Mouse (Mus musculus) cortical plate, adult 2 months (tissue): Measurements from ENCODE around the gene Zswim2. TPM values are rescaled to one million over a fixed set of nuclear protein-coding genes. Genes with fewer than 3 reads are reported as not detected.
"Not testable (repeated sequence)": the region's sequence is repeated elsewhere in the genome, so short reads cannot be mapped to it uniquely, and the experiment has no call there.

Source experiments
- H3K27ac ChIP-seq: fragments of 200-500 bp; 2 replicates; pipeline ENCODE4 v1.5.1; 2012; ENCODE audit warnings: low read length, control low read depth, inconsistent platforms; ENCODE audit not compliant: insufficient read depth
- H3K4me1 ChIP-seq: fragments of 200-500 bp; 2 replicates; pipeline ENCODE4 v1.6.1; 2011; ENCODE audit warnings: low read length; ENCODE audit not compliant: control insufficient read depth, insufficient read depth
- H3K4me3 ChIP-seq: fragments of 200-500 bp; 2 replicates; pipeline ENCODE4 v1.5.1; 2011; ENCODE audit warnings: mild to moderate bottlenecking, low read length, control low read depth; ENCODE audit not compliant: insufficient read depth
- CTCF ChIP-seq: fragments of 200-500 bp; IDR thresholded peaks from 2 replicates; pipeline ENCODE4 v1.5.1; 2011; ENCODE audit warnings: mild to moderate bottlenecking, control low read depth, low read length; ENCODE audit not compliant: insufficient read depth; ENCODE audit errors: extremely low read depth
- POLR2A ChIP-seq: fragments of 200-500 bp; IDR thresholded peaks from 2 replicates; pipeline ENCODE4 v1.6.1; 2011; ENCODE audit warnings: mild to moderate bottlenecking, low read length, control low read depth; ENCODE audit not compliant: insufficient read depth; ENCODE audit errors: extremely low read depth
- polyA plus RNA-seq: library from polyadenylated mRNA; depleted of rRNA; stranded (reverse); fragments of >200 nt; gene quantifications from 2 replicates; pipeline ENCODE4 v1.2.3, GENCODE M21; 2012; rRNA removed

The Zswim2 gene
- polyA plus RNA-seq = not detected in 2 replicates

DNA sequence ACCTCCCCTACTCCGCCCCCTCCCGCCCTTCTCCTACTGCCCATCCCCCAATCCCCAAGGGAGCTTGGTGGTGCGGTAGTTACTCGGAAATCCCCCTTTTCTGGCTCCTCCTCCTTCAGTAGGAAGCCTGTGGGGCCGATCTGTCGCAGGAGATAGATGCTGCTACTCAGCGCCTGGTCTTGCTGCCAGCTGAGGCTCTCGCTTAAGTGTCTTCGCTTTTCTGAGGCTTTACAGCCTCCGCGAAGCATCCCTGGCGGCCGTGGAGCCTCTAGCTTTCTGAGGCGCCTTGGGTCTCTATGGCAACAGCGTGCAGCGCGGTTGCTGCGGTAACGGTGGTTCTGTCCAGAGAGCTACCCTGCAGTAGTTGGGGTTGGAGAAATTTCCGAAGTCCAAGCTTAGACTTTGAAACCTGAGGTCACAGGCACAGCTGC is at the start of gene Zswim2:
TSS of gene Zswim2 (minus strand) at position 298 of the 431 bp plus-strand sequence.
- Histone ChIP-seq H3K27ac (no peak within 1 kb of the TSS), H3K4me3 (peak within 1 kb of the TSS; percentile 13; the same call in 1 of the 2 replicates), H3K4me1 (no peaks in the 10 kb centered on the region)
- TF ChIP-seq CTCF = no peak
- TF ChIP-seq POLR2A = peak; percentile 21; the same call in 1 of the 2 replicates

DNA sequence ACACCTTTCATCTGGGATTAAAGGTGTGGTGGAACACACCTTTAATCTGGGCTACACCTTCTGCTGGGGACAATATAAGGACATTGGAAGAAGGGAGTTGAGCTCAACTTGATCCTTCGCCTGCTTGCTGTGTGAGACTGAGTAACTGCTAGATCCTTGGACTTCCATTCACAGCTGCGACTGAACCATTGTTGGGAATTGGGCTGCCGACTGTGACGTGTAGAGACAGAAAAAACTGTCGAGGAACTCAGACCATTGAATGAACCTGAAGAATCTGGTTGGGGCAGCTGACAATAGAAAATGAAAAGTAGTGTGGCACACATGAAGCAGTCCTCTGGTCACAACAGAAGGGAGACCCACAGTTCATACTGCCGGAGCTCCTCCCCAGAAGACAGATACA is 49.2 kb upstream of the Zswim2 start, which contains the start of gene Gm13691:
TSS of gene Gm13691 (plus strand) at position 301 of the 400 bp plus-strand sequence.
- H3K4me1 ChIP-seq, H3K27ac ChIP-seq: not testable (repeated sequence)

DNA sequence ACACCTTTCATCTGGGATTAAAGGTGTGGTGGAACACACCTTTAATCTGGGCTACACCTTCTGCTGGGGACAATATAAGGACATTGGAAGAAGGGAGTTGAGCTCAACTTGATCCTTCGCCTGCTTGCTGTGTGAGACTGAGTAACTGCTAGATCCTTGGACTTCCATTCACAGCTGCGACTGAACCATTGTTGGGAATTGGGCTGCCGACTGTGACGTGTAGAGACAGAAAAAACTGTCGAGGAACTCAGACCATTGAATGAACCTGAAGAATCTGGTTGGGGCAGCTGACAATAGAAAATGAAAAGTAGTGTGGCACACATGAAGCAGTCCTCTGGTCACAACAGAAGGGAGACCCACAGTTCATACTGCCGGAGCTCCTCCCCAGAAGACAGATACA is 43.4 kb upstream of the Zswim2 start, which contains the start of gene Gm13697:
TSS of gene Gm13697 (plus strand) at position 301 of the 400 bp plus-strand sequence.
- H3K27ac ChIP-seq, H3K4me1 ChIP-seq, H3K4me3 ChIP-seq: not testable (repeated sequence)

More for the DNA sequence above, 49.2 kb upstream of the Zswim2 start, which contains the start of gene Gm13691:
- not testable (repeated sequence) for H3K4me3 ChIP-seq

DNA sequence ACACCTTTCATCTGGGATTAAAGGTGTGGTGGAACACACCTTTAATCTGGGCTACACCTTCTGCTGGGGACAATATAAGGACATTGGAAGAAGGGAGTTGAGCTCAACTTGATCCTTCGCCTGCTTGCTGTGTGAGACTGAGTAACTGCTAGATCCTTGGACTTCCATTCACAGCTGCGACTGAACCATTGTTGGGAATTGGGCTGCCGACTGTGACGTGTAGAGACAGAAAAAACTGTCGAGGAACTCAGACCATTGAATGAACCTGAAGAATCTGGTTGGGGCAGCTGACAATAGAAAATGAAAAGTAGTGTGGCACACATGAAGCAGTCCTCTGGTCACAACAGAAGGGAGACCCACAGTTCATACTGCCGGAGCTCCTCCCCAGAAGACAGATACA is 37.6 kb upstream of the Zswim2 start, which contains the start of gene Gm13694:
TSS of gene Gm13694 (plus strand) at position 301 of the 400 bp plus-strand sequence.
- H3K4me3 ChIP-seq, H3K27ac ChIP-seq: not testable (repeated sequence)

DNA sequence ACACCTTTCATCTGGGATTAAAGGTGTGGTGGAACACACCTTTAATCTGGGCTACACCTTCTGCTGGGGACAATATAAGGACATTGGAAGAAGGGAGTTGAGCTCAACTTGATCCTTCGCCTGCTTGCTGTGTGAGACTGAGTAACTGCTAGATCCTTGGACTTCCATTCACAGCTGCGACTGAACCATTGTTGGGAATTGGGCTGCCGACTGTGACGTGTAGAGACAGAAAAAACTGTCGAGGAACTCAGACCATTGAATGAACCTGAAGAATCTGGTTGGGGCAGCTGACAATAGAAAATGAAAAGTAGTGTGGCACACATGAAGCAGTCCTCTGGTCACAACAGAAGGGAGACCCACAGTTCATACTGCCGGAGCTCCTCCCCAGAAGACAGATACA is 31.8 kb upstream of the Zswim2 start, which contains the start of gene Gm13696:
TSS of gene Gm13696 (plus strand) at position 301 of the 400 bp plus-strand sequence.
- not testable (repeated sequence) for H3K4me3 ChIP-seq, H3K4me1 ChIP-seq, H3K27ac ChIP-seq

More for the DNA sequence above, 37.6 kb upstream of the Zswim2 start, which contains the start of gene Gm13694:
- not testable (repeated sequence) for H3K4me1 ChIP-seq

DNA sequence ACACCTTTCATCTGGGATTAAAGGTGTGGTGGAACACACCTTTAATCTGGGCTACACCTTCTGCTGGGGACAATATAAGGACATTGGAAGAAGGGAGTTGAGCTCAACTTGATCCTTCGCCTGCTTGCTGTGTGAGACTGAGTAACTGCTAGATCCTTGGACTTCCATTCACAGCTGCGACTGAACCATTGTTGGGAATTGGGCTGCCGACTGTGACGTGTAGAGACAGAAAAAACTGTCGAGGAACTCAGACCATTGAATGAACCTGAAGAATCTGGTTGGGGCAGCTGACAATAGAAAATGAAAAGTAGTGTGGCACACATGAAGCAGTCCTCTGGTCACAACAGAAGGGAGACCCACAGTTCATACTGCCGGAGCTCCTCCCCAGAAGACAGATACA is 26.0 kb upstream of the Zswim2 start, which contains the start of gene Gm13695:
TSS of gene Gm13695 (plus strand) at position 301 of the 400 bp plus-strand sequence.
- not testable (repeated sequence) for H3K4me3 ChIP-seq, H3K27ac ChIP-seq, H3K4me1 ChIP-seq

DNA sequence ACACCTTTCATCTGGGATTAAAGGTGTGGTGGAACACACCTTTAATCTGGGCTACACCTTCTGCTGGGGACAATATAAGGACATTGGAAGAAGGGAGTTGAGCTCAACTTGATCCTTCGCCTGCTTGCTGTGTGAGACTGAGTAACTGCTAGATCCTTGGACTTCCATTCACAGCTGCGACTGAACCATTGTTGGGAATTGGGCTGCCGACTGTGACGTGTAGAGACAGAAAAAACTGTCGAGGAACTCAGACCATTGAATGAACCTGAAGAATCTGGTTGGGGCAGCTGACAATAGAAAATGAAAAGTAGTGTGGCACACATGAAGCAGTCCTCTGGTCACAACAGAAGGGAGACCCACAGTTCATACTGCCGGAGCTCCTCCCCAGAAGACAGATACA is 20.2 kb upstream of the Zswim2 start, which contains the start of gene Gm13693:
TSS of gene Gm13693 (plus strand) at position 301 of the 400 bp plus-strand sequence.
- not testable (repeated sequence) for H3K27ac ChIP-seq, H3K4me1 ChIP-seq, H3K4me3 ChIP-seq

DNA sequence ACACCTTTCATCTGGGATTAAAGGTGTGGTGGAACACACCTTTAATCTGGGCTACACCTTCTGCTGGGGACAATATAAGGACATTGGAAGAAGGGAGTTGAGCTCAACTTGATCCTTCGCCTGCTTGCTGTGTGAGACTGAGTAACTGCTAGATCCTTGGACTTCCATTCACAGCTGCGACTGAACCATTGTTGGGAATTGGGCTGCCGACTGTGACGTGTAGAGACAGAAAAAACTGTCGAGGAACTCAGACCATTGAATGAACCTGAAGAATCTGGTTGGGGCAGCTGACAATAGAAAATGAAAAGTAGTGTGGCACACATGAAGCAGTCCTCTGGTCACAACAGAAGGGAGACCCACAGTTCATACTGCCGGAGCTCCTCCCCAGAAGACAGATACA is 14.4 kb upstream of the Zswim2 start, which contains the start of gene Gm13698:
TSS of gene Gm13698 (plus strand) at position 301 of the 400 bp plus-strand sequence.
- not testable (repeated sequence) for H3K4me1 ChIP-seq, H3K4me3 ChIP-seq, H3K27ac ChIP-seq

DNA sequence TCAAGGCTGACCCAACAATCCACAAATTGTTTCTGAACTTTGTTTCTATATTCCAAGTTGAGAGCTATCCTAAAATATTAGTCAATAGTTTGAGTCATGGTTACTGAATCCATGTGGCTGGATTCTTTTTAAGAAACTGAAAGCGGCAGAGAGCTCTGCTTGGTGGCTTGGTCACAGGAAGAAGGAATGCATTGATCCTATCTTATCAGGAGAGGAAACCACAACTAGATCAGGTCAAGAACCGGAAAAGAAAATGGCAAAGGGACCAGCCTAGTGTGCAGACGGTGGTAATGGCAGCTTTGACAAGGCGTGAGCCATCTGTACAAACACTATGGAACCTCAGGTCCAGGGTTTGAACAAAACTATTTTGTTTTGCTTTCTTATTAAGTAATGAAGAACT is 764 bp upstream of the Zswim2 start:
- H3K27ac ChIP-seq = no peak overlapping the region

DNA sequence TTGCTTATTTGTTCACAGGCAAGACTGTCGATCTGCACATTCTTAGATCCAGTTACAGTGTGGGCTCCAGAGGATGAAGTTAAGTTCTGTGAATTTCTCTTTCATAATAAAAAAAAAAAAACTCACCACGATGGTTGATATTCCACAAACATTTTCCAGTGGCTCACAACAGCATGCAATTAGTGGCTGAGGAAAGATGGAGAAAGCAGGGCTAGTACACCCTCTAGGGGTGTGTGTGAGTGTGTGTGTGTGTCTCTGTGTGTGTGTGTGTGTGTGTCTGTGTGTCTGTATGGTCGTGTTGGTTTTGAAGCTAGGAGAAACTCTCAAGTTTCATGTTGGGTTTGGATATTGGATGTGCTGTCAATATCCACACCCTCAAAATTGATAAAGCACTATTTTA is 350 bp upstream of the Zswim2 start:
- Histone ChIP-seq H3K27ac (no peak overlapping the region), H3K4me1 (no peaks in the 10 kb centered on the region), H3K4me3 (0 out of 2 replicates have a peak overlapping the region, but pooled peaks have one; percentile 13)
- no peak for TF ChIP-seq POLR2A
- no peak for TF ChIP-seq CTCF

More for the DNA sequence above, 764 bp upstream of the Zswim2 start:
- H3K4me3 ChIP-seq = no peak overlapping the region
- no peak for TF ChIP-seq POLR2A
- no peak for TF ChIP-seq CTCF
- no peaks in the 10 kb centered on the region for H3K4me1 ChIP-seq

DNA sequence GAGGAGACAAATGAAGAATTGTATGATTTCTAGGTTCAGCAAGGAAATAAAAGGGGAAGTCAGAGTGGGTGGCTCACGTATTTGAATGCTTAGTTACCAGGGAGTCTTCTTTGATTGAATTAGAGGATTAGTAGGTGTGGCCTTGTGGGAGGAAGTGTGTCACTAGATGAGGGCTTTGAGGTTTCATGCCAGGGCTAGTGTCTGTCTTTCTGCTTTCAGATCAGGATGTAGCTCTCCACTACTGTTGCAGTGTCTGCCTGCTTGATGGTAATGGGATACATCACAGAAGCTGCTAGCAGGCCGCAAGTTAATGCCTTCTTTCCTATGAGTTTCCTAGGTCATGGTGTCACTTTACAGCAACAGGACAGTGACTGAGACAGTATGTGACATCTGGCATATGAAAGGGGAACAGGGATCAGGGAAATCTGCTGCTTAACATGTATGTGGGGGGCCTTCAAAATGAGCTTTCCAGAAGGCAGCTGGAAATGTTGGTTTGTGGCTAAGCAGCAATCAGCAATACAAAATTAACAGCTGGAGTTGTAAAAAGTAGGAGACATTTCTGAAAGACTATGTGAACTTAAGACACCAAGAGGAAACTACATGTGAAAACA is 11.4 kb downstream of the Zswim2 start:
- Histone ChIP-seq H3K4me3 (no peak overlapping the region), H3K27ac (no peak overlapping the region), H3K4me1 (no peaks in the 10 kb centered on the region)
- TF ChIP-seq POLR2A (no peak), CTCF (no peak)
